Mouse (Mus musculus) forebrain, embryonic 15.5 days (tissue): ENCODE data around the gene Arhgap30. TPM values are rescaled to one million over a fixed set of nuclear protein-coding genes. Genes with fewer than 3 reads are reported as not detected.

Experiments
- ATAC-seq: fragments of 200-750 bp; cut with Nextera tagmentation; replicated peaks from 2 replicates; pipeline ENCODE4 v1.8.0; 2017; ENCODE audit warnings: mild to moderate bottlenecking, moderate TSS enrichment, moderate library complexity
- H3K27ac ChIP-seq: fragments of 300-500 bp; sonication (generic); replicated peaks from 2 replicates; pipeline ENCODE4 v1.5.1; 2015; ENCODE audit warnings: mild to moderate bottlenecking, inconsistent platforms
- H3K27me3 ChIP-seq: fragments of 300-500 bp; sonication (generic); 2 replicates; pipeline ENCODE4 v1.6.1; 2015; ENCODE audit warnings: inconsistent platforms
- H3K36me3 ChIP-seq: fragments of 300-500 bp; sonication (generic); 2 replicates; pipeline ENCODE4 v1.6.1; 2015; ENCODE audit warnings: mild to moderate bottlenecking, inconsistent platforms
- H3K4me1 ChIP-seq: fragments of 300-500 bp; sonication (generic); 2 replicates; pipeline ENCODE4 v1.6.1; 2015; ENCODE audit warnings: inconsistent platforms
- H3K4me2 ChIP-seq: fragments of 300-500 bp; sonication (generic); replicated peaks from 2 replicates; pipeline ENCODE4 v1.6.1; 2015; ENCODE audit warnings: mild to moderate bottlenecking, inconsistent platforms
- H3K4me3 ChIP-seq: fragments of 300-500 bp; sonication (generic); 2 replicates; pipeline ENCODE4 v1.5.1; 2015; ENCODE audit warnings: mild to moderate bottlenecking, inconsistent platforms
- H3K9ac ChIP-seq: fragments of 300-500 bp; sonication (generic); replicated peaks from 2 replicates; pipeline ENCODE4 v1.6.1; 2015; ENCODE audit warnings: mild to moderate bottlenecking, inconsistent platforms
- H3K9me3 ChIP-seq: fragments of 300-500 bp; sonication (generic); 2 replicates; pipeline ENCODE4 v1.6.1; 2016; ENCODE audit warnings: inconsistent platforms
- WGBS: fragments of 180-500 bp; shearing (Covaris S2); methylation state at CpG from one replicate; pipeline ENCODE4 v1.1.7; 2015; ENCODE audit warnings: mixed read lengths; 5-methylcytosine and 5-hydroxymethylcytosine counted together
- polyA plus RNA-seq: library from polyadenylated mRNA; unstranded; fragments of >200 nt; fragmentation: Nextera tagmentation; extraction: Ambion mirVana; gene quantifications from 2 replicates; pipeline ENCODE4 v1.2.1, GENCODE M21; 2015

Arhgap30 gene
- polyA plus RNA-seq, 1 experiment from 2014 or later: 0.71 TPM

GRCm38 (mm10) chr1:171412446-171412845, 23.7 kb downstream of the Arhgap30 start:
- peak; percentile 20 for ATAC-seq
- 9% methylated on average over 3 of the region's 3 CpGs for WGBS
- H3K9me3 ChIP-seq: no peaks in the 10 kb centered on the region

DNA sequence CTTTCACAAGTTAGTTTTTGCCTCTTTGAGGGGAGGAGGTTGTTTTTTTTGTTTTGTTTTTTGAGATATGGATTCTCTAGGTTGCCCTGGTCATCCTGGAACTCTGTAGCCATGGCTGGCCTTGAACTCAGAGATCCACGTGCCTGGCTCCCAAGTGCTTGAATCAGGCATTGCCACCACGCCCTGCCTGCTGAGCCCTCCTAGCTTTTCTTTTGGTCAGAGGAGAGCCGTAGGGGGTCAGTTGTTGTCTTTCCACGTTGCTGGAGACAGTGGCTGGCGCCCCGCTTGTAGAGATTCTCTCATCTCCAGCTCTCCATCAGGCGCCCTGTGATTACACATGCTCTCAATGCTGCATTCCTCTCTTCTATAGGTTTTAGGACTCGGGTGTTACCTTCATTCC, 24.9 kb downstream of the Arhgap30 start:
- H3K4me3 ChIP-seq: no peak overlapping the region
- no peaks in the 10 kb centered on the region for H3K9me3 ChIP-seq
- H3K36me3 ChIP-seq: peaks cover 32% of the 10 kb centered on the region
- 79% methylated on average over 8 of the region's 8 CpGs for WGBS
- no peak overlapping the region for H3K27ac ChIP-seq
- no peak for ATAC-seq
- no peaks in the 10 kb centered on the region for H3K27me3 ChIP-seq
- peaks cover 22% of the 10 kb centered on the region for H3K4me1 ChIP-seq
- no peak overlapping the region for H3K9ac ChIP-seq
- H3K4me2 ChIP-seq: peak overlapping the region; percentile 50; the same call in 1 of the 2 replicates

More at GRCm38 (mm10) chr1:171412446-171412845, 23.7 kb downstream of the Arhgap30 start:
- Histone ChIP-seq H3K4me3 (peak overlapping the region; percentile 99), H3K4me2 (peak overlapping the region; percentile 50), H3K27me3 (peaks cover 3% of the 10 kb centered on the region; the same call in 1 of the 2 replicates), H3K36me3 (peaks cover 23% of the 10 kb centered on the region), H3K4me1 (peaks cover 22% of the 10 kb centered on the region), H3K9ac (peak overlapping the region; percentile 95), H3K27ac (peak overlapping the region; percentile 97)

- Histone ChIP-seq H3K9me3 (no peaks in the 10 kb centered on the region), H3K27ac (no peak within 1 kb of the TSS), H3K4me1 (peaks cover 9% of the 10 kb centered on the region), H3K36me3 (peaks cover 52% of the 10 kb centered on the region), H3K27me3 (no peaks in the 10 kb centered on the region), H3K4me3 (no peak within 1 kb of the TSS), H3K4me2 (no peak within 1 kb of the TSS), H3K9ac (no peak within 1 kb of the TSS)
- no peak for ATAC-seq
- WGBS: 92% methylated on average over 5 of the region's 5 CpGs
These were observed 29.9 kb downstream of the Arhgap30 start, which contains the start of gene Tstd1 for GRCm38 (mm10) chr1:171418660-171419059. TSS of gene Tstd1 (plus strand) at chr1:171418872.

- Histone ChIP-seq H3K9me3 (no peaks in the 10 kb centered on the region), H3K4me1 (peaks cover 2% of the 10 kb centered on the region), H3K27ac (no peak overlapping the region), H3K36me3 (peaks cover 52% of the 10 kb centered on the region), H3K9ac (no peak overlapping the region), H3K27me3 (no peaks in the 10 kb centered on the region), H3K4me2 (no peak overlapping the region), H3K4me3 (no peak overlapping the region)
- 0 out of 2 replicates have a peak, but pooled peaks have one; percentile 36 for ATAC-seq
- WGBS: 56% methylated on average over 12 of the region's 12 CpGs
These were observed 30.6 kb downstream of the Arhgap30 start for GRCm38 (mm10) chr1:171419291-171419882.

DNA sequence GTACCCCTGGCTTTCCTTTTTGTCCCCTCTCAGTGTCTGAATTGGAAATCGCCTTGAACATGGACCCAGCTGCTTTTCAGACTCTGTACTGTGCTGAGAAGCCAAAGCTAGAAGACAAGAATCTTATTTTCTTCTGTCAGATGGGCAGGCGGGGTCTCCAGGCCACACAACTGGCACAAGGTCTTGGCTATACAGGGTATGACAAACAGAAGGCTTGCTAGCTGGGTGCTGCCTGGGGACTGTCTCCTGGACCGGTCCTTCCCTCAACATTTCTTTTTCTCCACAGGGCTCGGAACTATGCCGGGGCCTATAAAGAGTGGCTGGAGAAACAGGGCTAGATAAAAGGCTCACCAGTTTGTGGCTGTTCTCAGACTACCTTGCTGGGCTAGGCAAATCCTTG, 31.2 kb downstream of the Arhgap30 start:
- Histone ChIP-seq H3K9me3 (no peaks in the 10 kb centered on the region), H3K27me3 (no peaks in the 10 kb centered on the region), H3K27ac (no peak overlapping the region), H3K36me3 (peaks cover 52% of the 10 kb centered on the region), H3K4me3 (no peak overlapping the region), H3K4me2 (no peak overlapping the region), H3K9ac (no peak overlapping the region), H3K4me1 (no peaks in the 10 kb centered on the region)
- no peak for ATAC-seq
- 70% methylated on average over 5 of the region's 5 CpGs for WGBS

- no peak for ATAC-seq
- Histone ChIP-seq H3K4me3 (no peak overlapping the region), H3K27me3 (no peaks in the 10 kb centered on the region), H3K9ac (no peak overlapping the region), H3K9me3 (no peaks in the 10 kb centered on the region), H3K36me3 (peaks cover 29% of the 10 kb centered on the region), H3K27ac (no peak overlapping the region), H3K4me2 (no peak overlapping the region), H3K4me1 (no peaks in the 10 kb centered on the region)
- 89% methylated on average over 8 of the region's 8 CpGs for WGBS
These were observed 33.8 kb downstream of the Arhgap30 start for GRCm38 (mm10) chr1:171422504-171423095.

DNA sequence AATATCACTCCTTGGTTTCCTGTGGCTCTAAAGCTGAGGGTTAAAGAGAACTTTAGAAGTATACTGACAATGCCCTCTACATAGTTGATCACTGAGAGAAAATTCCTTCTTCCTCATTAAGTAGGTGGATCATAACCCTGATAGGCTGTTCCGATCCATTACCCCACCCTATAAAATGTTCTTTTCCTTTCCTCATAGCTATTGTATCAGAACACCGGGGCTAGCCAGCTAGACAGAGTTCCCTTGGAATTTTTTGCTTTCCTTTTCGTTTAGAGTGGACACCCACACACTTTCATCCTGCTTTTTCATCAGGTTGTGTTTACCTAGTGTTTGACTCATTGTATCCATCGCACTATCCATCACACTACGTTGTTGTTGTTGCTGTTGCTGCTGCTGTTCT, 35.9 kb downstream of the Arhgap30 start:
- no peak overlapping the region for H3K27ac ChIP-seq
- peaks cover 10% of the 10 kb centered on the region for H3K36me3 ChIP-seq
- no peaks in the 10 kb centered on the region for H3K27me3 ChIP-seq
- H3K9me3 ChIP-seq: no peaks in the 10 kb centered on the region
- no peak overlapping the region for H3K9ac ChIP-seq
- WGBS: 80% methylated on average over 5 of the region's 5 CpGs
- no peak overlapping the region for H3K4me3 ChIP-seq
- no peaks in the 10 kb centered on the region for H3K4me1 ChIP-seq
- ATAC-seq: no peak
- no peak overlapping the region for H3K4me2 ChIP-seq

GRCm38 (mm10) chr1:171425126-171425525, 36.4 kb downstream of the Arhgap30 start:
- H3K9me3 ChIP-seq: no peaks in the 10 kb centered on the region
- H3K4me1 ChIP-seq: no peaks in the 10 kb centered on the region
- H3K9ac ChIP-seq: no peak overlapping the region
- H3K4me2 ChIP-seq: no peak overlapping the region
- H3K27me3 ChIP-seq: no peaks in the 10 kb centered on the region
- no peak overlapping the region for H3K4me3 ChIP-seq
- WGBS: 87% methylated on average over 4 of the region's 4 CpGs
- H3K36me3 ChIP-seq: peaks cover 6% of the 10 kb centered on the region; the same call in 1 of the 2 replicates
- no peak overlapping the region for H3K27ac ChIP-seq
- ATAC-seq: no peak

- Histone ChIP-seq H3K36me3 (no peaks in the 10 kb centered on the region), H3K27me3 (peaks cover 5% of the 10 kb centered on the region; the same call in 1 of the 2 replicates), H3K27ac (no peak overlapping the region), H3K9ac (no peak overlapping the region), H3K4me2 (no peak overlapping the region), H3K4me3 (no peak overlapping the region), H3K4me1 (peaks cover 2% of the 10 kb centered on the region), H3K9me3 (no peaks in the 10 kb centered on the region)
- ATAC-seq: no peak
- 80% methylated on average over 5 of the region's 5 CpGs for WGBS
These were observed 43.4 kb downstream of the Arhgap30 start for GRCm38 (mm10) chr1:171432158-171432557.

- ATAC-seq: no peak
- H3K9me3 ChIP-seq: no peaks in the 10 kb centered on the region
- H3K4me3 ChIP-seq: no peak overlapping the region
- no peak overlapping the region for H3K27ac ChIP-seq
- H3K27me3 ChIP-seq: peaks cover 29% of the 10 kb centered on the region; the same call in 1 of the 2 replicates
- 66% methylated on average over 7 of the region's 7 CpGs for WGBS
- no peaks in the 10 kb centered on the region for H3K36me3 ChIP-seq
- peaks cover 10% of the 10 kb centered on the region for H3K4me1 ChIP-seq
- H3K9ac ChIP-seq: no peak overlapping the region
- no peak overlapping the region for H3K4me2 ChIP-seq
These were observed 46.6 kb downstream of the Arhgap30 start for GRCm38 (mm10) chr1:171435288-171435814.

- no peak overlapping the region for H3K27ac ChIP-seq
- WGBS: 69% methylated on average over 1 of the region's 1 CpGs
- H3K27me3 ChIP-seq: peaks cover 29% of the 10 kb centered on the region; the same call in 1 of the 2 replicates
- peaks cover 10% of the 10 kb centered on the region for H3K4me1 ChIP-seq
- no peaks in the 10 kb centered on the region for H3K36me3 ChIP-seq
- ATAC-seq: no peak
- no peak overlapping the region for H3K4me3 ChIP-seq
- H3K4me2 ChIP-seq: no peak overlapping the region
- no peaks in the 10 kb centered on the region for H3K9me3 ChIP-seq
- H3K9ac ChIP-seq: no peak overlapping the region
These were observed 47.2 kb downstream of the Arhgap30 start for GRCm38 (mm10) chr1:171435974-171436373.

GRCm38 (mm10) chr1:171437264-171438013, 48.7 kb downstream of the Arhgap30 start, which contains the start of gene F11r:
TSS of gene F11r (plus strand) at chr1:171437535.
- H3K36me3 ChIP-seq: no peaks in the 10 kb centered on the region
- 1% methylated on average over 46 of the region's 46 CpGs for WGBS
- peak; percentile 66 for ATAC-seq
- H3K9me3 ChIP-seq: no peaks in the 10 kb centered on the region
- H3K4me2 ChIP-seq: peak within 1 kb of the TSS; percentile 46
- H3K27me3 ChIP-seq: peaks cover 29% of the 10 kb centered on the region; the same call in 1 of the 2 replicates
- H3K9ac ChIP-seq: peak within 1 kb of the TSS; percentile 19; the same call in 1 of the 2 replicates
- H3K4me1 ChIP-seq: peaks cover 10% of the 10 kb centered on the region
- no peak within 1 kb of the TSS; the same call in 1 of the 2 replicates for H3K27ac ChIP-seq
- peak within 1 kb of the TSS; percentile 37 for H3K4me3 ChIP-seq
